8 mouse cellular contexts compared by ENCODE assay signal in genomic region chr15:36937757-36938498, GRCm38 (mm10).
A peak's percentile ranks its signal among the peaks of the same experiment; 100 is the strongest.
DNase-seq lines count a peak whose midpoint lies in the region; ATAC-seq lines count a peak whose summit lies in the region.

No protein-coding gene starts in this region.

- no peak for DNase-seq in kidney, adult 11 months
- DNase-seq in T-cell, adult 2 months (ENCODE audit: low spot score): peak; percentile 39
- no peak for DNase-seq in neural tube, embryonic 11.5 days (ENCODE audit: low spot score)
- DNase-seq in retina, postnatal 1 day: no peak
- DNase-seq in left cerebral cortex, adult 11 months (ENCODE audit: low spot score): no peak

- peak overlapping the region; percentile 85 for H3K4me2 ChIP-seq in kidney, embryonic 16.5 days (replicated peaks; ENCODE audit: low read depth, low read length)
- H3K4me2 ChIP-seq in forebrain, embryonic 15.5 days (replicated peaks): peak overlapping the region; percentile 66
- peak overlapping the region; percentile 90 for H3K4me2 ChIP-seq in liver, embryonic 12.5 days
- H3K4me2 ChIP-seq in neural tube, embryonic 11.5 days (ENCODE audit: low read depth): peak overlapping the region; percentile 69

- H3K9ac ChIP-seq in kidney, embryonic 16.5 days (replicated peaks; ENCODE audit: low read length): peak overlapping the region; percentile 80
- H3K9ac ChIP-seq in forebrain, embryonic 15.5 days (replicated peaks): peak overlapping the region; percentile 86
- H3K9ac ChIP-seq in liver, embryonic 12.5 days: peak overlapping the region; percentile 62
- H3K9ac ChIP-seq in neural tube, embryonic 11.5 days (ENCODE audit: low read length): peak overlapping the region; percentile 81

- H3K4me1 ChIP-seq in kidney, embryonic 16.5 days (ENCODE audit: insufficient read depth, low read length): peaks cover 8% of the 10 kb centered on the region
- peaks cover 25% of the 10 kb centered on the region for H3K4me1 ChIP-seq in forebrain, embryonic 15.5 days
- peaks cover 35% of the 10 kb centered on the region for H3K4me1 ChIP-seq in liver, embryonic 12.5 days
- H3K4me1 ChIP-seq in neural tube, embryonic 11.5 days (ENCODE audit: control insufficient read depth, insufficient read depth, low read length): no peaks in the 10 kb centered on the region

- H3K27me3 ChIP-seq in kidney, embryonic 16.5 days (ENCODE audit: insufficient read depth, low read length): no peaks in the 10 kb centered on the region
- H3K27me3 ChIP-seq in forebrain, embryonic 15.5 days: no peaks in the 10 kb centered on the region
- H3K27me3 ChIP-seq in liver, embryonic 12.5 days (replicated peaks): no peaks in the 10 kb centered on the region; the same call in 1 of the 2 replicates
- H3K27me3 ChIP-seq in neural tube, embryonic 11.5 days (ENCODE audit: control insufficient read depth, insufficient read depth, low read length): no peaks in the 10 kb centered on the region

- no peaks in the 10 kb centered on the region for H3K36me3 ChIP-seq in kidney, embryonic 16.5 days (ENCODE audit: insufficient read depth, low read length)
- H3K36me3 ChIP-seq in forebrain, embryonic 15.5 days: no peaks in the 10 kb centered on the region
- H3K36me3 ChIP-seq in liver, embryonic 12.5 days: no peaks in the 10 kb centered on the region
- H3K36me3 ChIP-seq in neural tube, embryonic 11.5 days (ENCODE audit: control insufficient read depth, insufficient read depth, low read length): no peaks in the 10 kb centered on the region

- peak; percentile 2; the same call in 1 of the 2 replicates for ATAC-seq in kidney, embryonic 16.5 days (ENCODE audit: low FRiP score, low TSS enrichment)
- ATAC-seq in forebrain, embryonic 15.5 days (replicated peaks): peak; percentile 1; the same call in 1 of the 2 replicates
- peak; percentile 16; the same call in 1 of the 2 replicates for ATAC-seq in liver, embryonic 12.5 days
- ATAC-seq in neural tube, embryonic 11.5 days (ENCODE audit: insufficient read depth, low FRiP score, low TSS enrichment): no peak; the same call in 1 of the 2 replicates

- WGBS in kidney, embryonic 16.5 days: 20% methylated on average over 13 of the region's 13 CpGs
- 22% methylated on average over 13 of the region's 13 CpGs for WGBS in forebrain, embryonic 15.5 days
- 33% methylated on average over 13 of the region's 13 CpGs for WGBS in liver, embryonic 12.5 days (ENCODE audit: insufficient replicate concordance)
- WGBS in neural tube, embryonic 11.5 days: 26% methylated on average over 13 of the region's 13 CpGs

- peak overlapping the region; percentile 89 for H3K27ac ChIP-seq in kidney, embryonic 16.5 days (ENCODE audit: low read length)
- peak overlapping the region; percentile 95 for H3K27ac ChIP-seq in forebrain, embryonic 15.5 days (replicated peaks)
- peak overlapping the region; percentile 74 for H3K27ac ChIP-seq in liver, embryonic 12.5 days
- H3K27ac ChIP-seq in neural tube, embryonic 11.5 days (ENCODE audit: low read depth, low read length): peak overlapping the region; percentile 91

- H3K9me3 ChIP-seq in kidney, embryonic 16.5 days (ENCODE audit: low read length): no peaks in the 10 kb centered on the region
- no peaks in the 10 kb centered on the region for H3K9me3 ChIP-seq in forebrain, embryonic 15.5 days
- H3K9me3 ChIP-seq in liver, embryonic 12.5 days (replicated peaks): no peaks in the 10 kb centered on the region
- no peaks in the 10 kb centered on the region for H3K9me3 ChIP-seq in neural tube, embryonic 11.5 days (ENCODE audit: control insufficient read depth, low read length)

- H3K4me3 ChIP-seq in kidney, embryonic 16.5 days (ENCODE audit: low read length): peak overlapping the region; percentile 60
- H3K4me3 ChIP-seq in forebrain, embryonic 15.5 days: peak overlapping the region; percentile 55
- H3K4me3 ChIP-seq in liver, embryonic 12.5 days: peak overlapping the region; percentile 61
- H3K4me3 ChIP-seq in neural tube, embryonic 11.5 days (ENCODE audit: low read depth, low read length): peak overlapping the region; percentile 42
